Mouse (Mus musculus) myocyte (in vitro differentiated cells): ENCODE results near the gene Micall1.

Experiments used
- CEBPB ChIP-seq: IDR thresholded peaks from 2 replicates; pipeline ENCODE4 v1.6.1; 2011; ENCODE audit warnings: mild to moderate bottlenecking, moderate library complexity; ENCODE audit not compliant: poor library complexity, insufficient read depth, severe bottlenecking
- E2F4 ChIP-seq: IDR thresholded peaks from one replicate; pipeline ENCODE4 v1.6.1; 2011; ENCODE audit warnings: mild to moderate bottlenecking, control low read depth, moderate library complexity; ENCODE audit not compliant: insufficient read depth
- MAX ChIP-seq: IDR thresholded peaks from one replicate; pipeline ENCODE4 v1.6.1; 2011; ENCODE audit warnings: low read depth, mild to moderate bottlenecking, control low read depth
- MYOD1 ChIP-seq, 3 experiments: IDR thresholded peaks; one replicate each; pipeline ENCODE4 v1.6.1; 2011; ENCODE audit warnings: control low read depth in 2 of 3, low read depth in 2 of 3, mild to moderate bottlenecking in 2 of 3, moderate library complexity in 1 of 3; ENCODE audit not compliant: insufficient read length in 2 of 3, control insufficient read depth in 1 of 3
- MYOG ChIP-seq, 3 experiments: IDR thresholded peaks; one replicate each; pipeline ENCODE4 v1.6.1; 2011; ENCODE audit warnings: control low read depth in 2 of 3, low read depth in 2 of 3, mild to moderate bottlenecking in 2 of 3; ENCODE audit not compliant: insufficient read length in 2 of 3, control insufficient read depth in 1 of 3, insufficient read depth in 1 of 3
- POLR2A ChIP-seq: IDR thresholded peaks from one replicate; pipeline ENCODE4 v1.6.1; 2011; ENCODE audit warnings: low read depth, mild to moderate bottlenecking, control low read depth, moderate library complexity; ENCODE audit not compliant: insufficient read length
- POLR2AphosphoS2 ChIP-seq: IDR thresholded peaks from one replicate; pipeline ENCODE4 v1.6.1; 2011; ENCODE audit warnings: low read depth, control low read depth; ENCODE audit not compliant: insufficient read length
- REST ChIP-seq: IDR thresholded peaks from one replicate; pipeline ENCODE4 v1.6.1; 2011; ENCODE audit warnings: mild to moderate bottlenecking, control low read depth, moderate library complexity; ENCODE audit not compliant: insufficient read depth, insufficient read length
- SRF ChIP-seq: IDR thresholded peaks from one replicate; pipeline ENCODE4 v1.6.1; 2011; ENCODE audit warnings: low read depth; ENCODE audit not compliant: control insufficient read depth, insufficient read length
- TCF12 ChIP-seq: IDR thresholded peaks from one replicate; pipeline ENCODE4 v1.6.1; 2011; ENCODE audit warnings: mild to moderate bottlenecking, control low read depth; ENCODE audit not compliant: poor library complexity, insufficient read depth, severe bottlenecking
- TCF3 ChIP-seq: IDR thresholded peaks from one replicate; pipeline ENCODE4 v1.6.1; 2011; ENCODE audit warnings: low read depth, control low read depth; ENCODE audit not compliant: insufficient read length
- USF1 ChIP-seq: IDR thresholded peaks from one replicate; pipeline ENCODE4 v1.6.1; 2011; ENCODE audit warnings: low read depth, mild to moderate bottlenecking, control low read depth, moderate library complexity

GRCm38 (mm10) chr15:79129311-79129710 is 20.6 kb downstream of the Micall1 start:
- TF ChIP-seq POLR2AphosphoS2: no peak
- TF ChIP-seq POLR2A: no peak
- no peak for TF ChIP-seq SRF
- no peak for TF ChIP-seq MYOG (IDR thresholded peaks at IDR 0.05; ENCODE audit: control insufficient read depth in 1 of 3, insufficient read depth in 1 of 3, insufficient read length in 2 of 3, low read depth in 2 of 3)
- no peak for TF ChIP-seq E2F4
- no peak for TF ChIP-seq TCF3
- no peak for TF ChIP-seq TCF12
- TF ChIP-seq USF1: no peak
- TF ChIP-seq MAX: no peak
- no peak for TF ChIP-seq CEBPB
- TF ChIP-seq REST: no peak
- TF ChIP-seq MYOD1 (IDR thresholded peaks at IDR 0.05; ENCODE audit: control insufficient read depth in 1 of 3, insufficient read length in 2 of 3, low read depth in 2 of 3): no peak
